Mouse (Mus musculus) induced T-regulatory cell, adult 2 months (primary cell): ENCODE data around the gene Amacr.

Experiments
- DNase-seq: peaks from one replicate; pipeline ENCODE4 v3.0.0-alpha.2; 2012; ENCODE audit warnings: low read depth

Amacr gene

GRCm38 (mm10) chr15:10990411-10990810 lies 8.9 kb downstream of the Amacr start:
- DNase-seq, result no peak

- DNase-seq, result no peak
These were observed 10.0 kb downstream of the Amacr start for GRCm38 (mm10) chr15:10991566-10991965.

- no peak for DNase-seq
These were observed 18.3 kb downstream of the Amacr start for GRCm38 (mm10) chr15:10999832-11000231.

- DNase-seq, result no peak
These were observed 18.9 kb downstream of the Amacr start, which contains the start of gene Slc45a2 for GRCm38 (mm10) chr15:11000421-11000820. Gene Slc45a2, plus strand, starts transcription at chr15:11000721.

- no peak for DNase-seq
These were observed 22.2 kb downstream of the Amacr start for GRCm38 (mm10) chr15:11003791-11004190.

- no peak for DNase-seq
These were observed 23.1 kb downstream of the Amacr start for GRCm38 (mm10) chr15:11004646-11005045.

- peak; percentile 5 for DNase-seq
These were observed 27.2 kb downstream of the Amacr start for GRCm38 (mm10) chr15:11008756-11009155.

GRCm38 (mm10) chr15:11010976-11011548 lies 29.5 kb downstream of the Amacr start:
- no peak for DNase-seq

GRCm38 (mm10) chr15:11014931-11015330 lies 33.4 kb downstream of the Amacr start:
- no peak for DNase-seq

- DNase-seq, result no peak
These were observed 45.4 kb downstream of the Amacr start for GRCm38 (mm10) chr15:11026801-11027561.

GRCm38 (mm10) chr15:11030188-11030587 lies 48.6 kb downstream of the Amacr start:
- no peak for DNase-seq

GRCm38 (mm10) chr15:11035947-11036474 lies 54.5 kb downstream of the Amacr start:
- no peak for DNase-seq

GRCm38 (mm10) chr15:11036535-11037375 lies 55.2 kb downstream of the Amacr start:
- no peak for DNase-seq

- no peak for DNase-seq
These were observed 55.8 kb downstream of the Amacr start for GRCm38 (mm10) chr15:11037376-11037695.

- DNase-seq, result no peak
These were observed 56.2 kb downstream of the Amacr start, which contains the start of gene Rxfp3 for GRCm38 (mm10) chr15:11037711-11038110. Gene Rxfp3, minus strand, starts transcription at chr15:11037991.

GRCm38 (mm10) chr15:11038476-11038875 lies 56.9 kb downstream of the Amacr start:
- DNase-seq, result peak; percentile 52

GRCm38 (mm10) chr15:11040067-11040466 lies 58.5 kb downstream of the Amacr start:
- DNase-seq, result no peak

- no peak for DNase-seq
These were observed 59.7 kb downstream of the Amacr start for GRCm38 (mm10) chr15:11041229-11041628.

- no peak for DNase-seq
These were observed 61.3 kb downstream of the Amacr start for GRCm38 (mm10) chr15:11042828-11043227.
